Mouse (Mus musculus) MEL (cell line): ENCODE data around the gene Tmem255a. TPM values are rescaled to one million over a fixed set of nuclear protein-coding genes. Genes with fewer than 3 reads are reported as not detected.

Experiments
- DNase-seq: peaks from one replicate; pipeline ENCODE4 v3.0.0; 2011; ENCODE audit warnings: low read depth, low spot score
- H3K27ac ChIP-seq: 2 replicates; pipeline ENCODE4 v1.5.1; 2012; ENCODE audit warnings: low read depth, mild to moderate bottlenecking, control low read depth, low read length, moderate library complexity; ENCODE audit not compliant: control insufficient read depth
- H3K27me3 ChIP-seq, 2 experiments: fragments of 150-350 bp in 1 of 2; sonication (generic) in 1 of 2; 2 replicates each; pipeline ENCODE4 v1.6.1; 2012; ENCODE audit warnings: low read length in 2 of 2, mild to moderate bottlenecking in 2 of 2, improper control_type of control experiment in 1 of 2, moderate library complexity in 1 of 2; ENCODE audit not compliant: insufficient read depth in 2 of 2, control insufficient read depth in 1 of 2
- H3K36me3 ChIP-seq, 2 experiments: 2 replicates each; pipeline ENCODE4 v1.6.1; 2012 to 2014; ENCODE audit warnings: low read length in 2 of 2, improper control_type of control experiment in 1 of 2, inconsistent platforms in 1 of 2, mild to moderate bottlenecking in 1 of 2; ENCODE audit not compliant: insufficient read depth in 2 of 2, control insufficient read depth in 1 of 2
- H3K4me1 ChIP-seq, 2 experiments: fragments of 150-350 bp in 1 of 2; sonication (generic) in 1 of 2; 2 replicates each; pipeline ENCODE4 v1.6.1; 2012; ENCODE audit warnings: low read length in 2 of 2, improper control_type of control experiment in 1 of 2, mild to moderate bottlenecking in 1 of 2; ENCODE audit not compliant: insufficient read depth in 2 of 2, control insufficient read depth in 1 of 2
- H3K4me3 ChIP-seq, 2 experiments: fragments of 150-350 bp in 1 of 2; sonication (generic) in 1 of 2; 2 replicates each; pipeline ENCODE4 v1.5.1; 2012; ENCODE audit warnings: low read depth in 2 of 2, low read length in 2 of 2, mild to moderate bottlenecking in 2 of 2, moderate library complexity in 2 of 2, control low read depth in 1 of 2, improper control_type of control experiment in 1 of 2; ENCODE audit not compliant: control insufficient read depth in 1 of 2, insufficient read depth in 1 of 2
- H3K79me2 ChIP-seq: 2 replicates; pipeline ENCODE4 v1.6.1; 2012; ENCODE audit warnings: mild to moderate bottlenecking, low read length, moderate library complexity; ENCODE audit not compliant: control insufficient read depth, poor library complexity, insufficient read depth
- H3K9ac ChIP-seq: 2 replicates; pipeline ENCODE4 v1.6.1; 2012; ENCODE audit warnings: low read depth, mild to moderate bottlenecking, control low read depth, low read length, moderate library complexity; ENCODE audit not compliant: control insufficient read depth, poor library complexity, severe bottlenecking
- H3K9me3 ChIP-seq: fragments of 150-350 bp; sonication (generic); replicated peaks from 2 replicates; pipeline ENCODE4 v1.6.1; 2012; ENCODE audit warnings: mild to moderate bottlenecking, low read length, improper control_type of control experiment, moderate library complexity; ENCODE audit not compliant: insufficient read depth
- CHD1 ChIP-seq: IDR thresholded peaks from 2 replicates; pipeline ENCODE4 v1.6.1; 2012; ENCODE audit warnings: low read depth, mild to moderate bottlenecking, inconsistent platforms, low read length, improper control_type of control experiment
- CHD2 ChIP-seq: IDR thresholded peaks from 2 replicates; pipeline ENCODE4 v1.6.1; 2011; ENCODE audit warnings: low read length, improper control_type of control experiment
- E2F4 ChIP-seq: IDR thresholded peaks from 2 replicates; pipeline ENCODE4 v1.6.1; 2011; ENCODE audit warnings: low read depth, low read length, improper control_type of control experiment, borderline replicate concordance
- ELF1 ChIP-seq: IDR thresholded peaks from 2 replicates; pipeline ENCODE4 v1.6.1; 2014; ENCODE audit warnings: low read depth, mild to moderate bottlenecking, inconsistent platforms, low read length, improper control_type of control experiment, moderate library complexity
- EP300 ChIP-seq, 2 experiments: IDR thresholded peaks; 2 replicates each; pipeline ENCODE4 v1.6.1; 2011; ENCODE audit warnings: improper control_type of control experiment in 2 of 2, low read length in 2 of 2, low read depth in 1 of 2, mild to moderate bottlenecking in 1 of 2
- ETS1 ChIP-seq: IDR thresholded peaks from 2 replicates; pipeline ENCODE4 v1.6.1; 2012; ENCODE audit warnings: low read depth, mild to moderate bottlenecking, inconsistent platforms, low read length, improper control_type of control experiment, moderate library complexity
- GABPA ChIP-seq: IDR thresholded peaks from 2 replicates; pipeline ENCODE4 v1.6.1; 2012; ENCODE audit warnings: low read depth, mild to moderate bottlenecking, inconsistent platforms, low read length, improper control_type of control experiment, moderate library complexity
- GATA1 ChIP-seq: IDR thresholded peaks from 2 replicates; pipeline ENCODE4 v1.6.1; 2011; ENCODE audit warnings: low read depth, low read length, improper control_type of control experiment
- HCFC1 ChIP-seq: IDR thresholded peaks from 2 replicates; pipeline ENCODE4 v1.6.1; 2012; ENCODE audit warnings: low read depth, mild to moderate bottlenecking, inconsistent platforms, low read length, improper control_type of control experiment, moderate library complexity
- JUND ChIP-seq: IDR thresholded peaks from 2 replicates; pipeline ENCODE4 v1.6.1; 2011; ENCODE audit warnings: low read depth, mild to moderate bottlenecking, improper control_type of control experiment, low read length
- MAFK ChIP-seq: IDR thresholded peaks from 2 replicates; pipeline ENCODE4 v1.6.1; 2011; ENCODE audit warnings: low read depth, mild to moderate bottlenecking, low read length, improper control_type of control experiment, borderline replicate concordance
- MAX ChIP-seq: IDR thresholded peaks from 2 replicates; pipeline ENCODE4 v1.6.1; 2011; ENCODE audit warnings: low read length, improper control_type of control experiment
- MAZ ChIP-seq: IDR thresholded peaks from 2 replicates; pipeline ENCODE4 v1.6.1; 2012; ENCODE audit warnings: low read depth, mild to moderate bottlenecking, inconsistent platforms, low read length, improper control_type of control experiment
- MEF2A ChIP-seq: IDR thresholded peaks from 2 replicates; pipeline ENCODE4 v1.6.1; 2014; ENCODE audit warnings: low read depth, mild to moderate bottlenecking, inconsistent platforms, low read length, improper control_type of control experiment; ENCODE audit not compliant: poor library complexity, insufficient replicate concordance, severe bottlenecking; ENCODE audit errors: extremely low read depth
- MXI1 ChIP-seq: IDR thresholded peaks from 2 replicates; pipeline ENCODE4 v1.6.1; 2011; ENCODE audit warnings: mild to moderate bottlenecking, low read depth, low read length, improper control_type of control experiment
- MYB ChIP-seq: IDR thresholded peaks from 2 replicates; pipeline ENCODE4 v1.6.1; 2011; ENCODE audit warnings: mild to moderate bottlenecking, low read depth, low read length, improper control_type of control experiment
- MYC ChIP-seq: IDR thresholded peaks from 2 replicates; pipeline ENCODE4 v1.6.1; 2011; ENCODE audit warnings: low read depth, mild to moderate bottlenecking, low read length, improper control_type of control experiment, moderate library complexity
- NRF1 ChIP-seq: IDR thresholded peaks from 2 replicates; pipeline ENCODE4 v1.6.1; 2014; ENCODE audit warnings: low read depth, mild to moderate bottlenecking, inconsistent platforms, low read length, improper control_type of control experiment, moderate library complexity; ENCODE audit not compliant: poor library complexity, insufficient read depth, severe bottlenecking
- POLR2A ChIP-seq, 2 experiments: IDR thresholded peaks; 2 replicates each; pipeline ENCODE4 v1.6.1; 2011 to 2012; ENCODE audit warnings: low read length in 2 of 2, mild to moderate bottlenecking in 2 of 2, control low read depth in 1 of 2, improper control_type of control experiment in 1 of 2, low read depth in 1 of 2, moderate library complexity in 1 of 2; ENCODE audit not compliant: control insufficient read depth in 1 of 2, insufficient read depth in 1 of 2, poor library complexity in 1 of 2
- POLR2AphosphoS2 ChIP-seq: IDR thresholded peaks from 2 replicates; pipeline ENCODE4 v1.6.1; 2011; ENCODE audit warnings: low read length, improper control_type of control experiment
- RCOR1 ChIP-seq: IDR thresholded peaks from 2 replicates; pipeline ENCODE4 v1.6.1; 2012; ENCODE audit warnings: low read depth, mild to moderate bottlenecking, inconsistent platforms, low read length, improper control_type of control experiment
- SIN3A ChIP-seq: IDR thresholded peaks from 2 replicates; pipeline ENCODE4 v1.6.1; 2012; ENCODE audit warnings: low read length, improper control_type of control experiment, inconsistent platforms
- TAL1 ChIP-seq: IDR thresholded peaks from 2 replicates; pipeline ENCODE4 v1.6.1; 2012; ENCODE audit warnings: mild to moderate bottlenecking, inconsistent platforms, low read length, moderate library complexity, mixed read lengths
- TBP ChIP-seq: IDR thresholded peaks from 2 replicates; pipeline ENCODE4 v1.8.0; 2011; ENCODE audit warnings: low read depth, low read length, improper control_type of control experiment
- UBTF ChIP-seq: IDR thresholded peaks from 2 replicates; pipeline ENCODE4 v1.6.1; 2012; ENCODE audit warnings: low read depth, mild to moderate bottlenecking, inconsistent platforms, low read length, improper control_type of control experiment, moderate library complexity, borderline replicate concordance; ENCODE audit not compliant: insufficient read depth
- USF1 ChIP-seq: IDR thresholded peaks from 2 replicates; pipeline ENCODE4 v1.6.1; 2014; ENCODE audit warnings: low read depth, mild to moderate bottlenecking, inconsistent platforms, low read length, improper control_type of control experiment, moderate library complexity
- ZC3H11A ChIP-seq: IDR thresholded peaks from 2 replicates; pipeline ENCODE4 v1.6.1; 2012; ENCODE audit warnings: low read depth, mild to moderate bottlenecking, inconsistent platforms, low read length, improper control_type of control experiment
- ZMIZ1 ChIP-seq: IDR thresholded peaks from 2 replicates; pipeline ENCODE4 v1.6.1; 2012; ENCODE audit warnings: low read depth, mild to moderate bottlenecking, inconsistent platforms, low read length, improper control_type of control experiment, moderate library complexity
- ZNF384 ChIP-seq: IDR thresholded peaks from 2 replicates; pipeline ENCODE4 v1.6.1; 2012; ENCODE audit warnings: low read depth, mild to moderate bottlenecking, inconsistent platforms, low read length, improper control_type of control experiment
- polyA plus RNA-seq, 2 experiments: library from polyadenylated mRNA; stranded (reverse) in 1 of 2; unstranded in 1 of 2; fragments of >175 nt in 1 of 2; fragments of >200 nt in 1 of 2; gene quantifications; 2 replicates each; pipeline versions ENCODE4 v1.2.1 to v1.2.4; 2012; ENCODE audit warnings: low replicate concordance in 2 of 2, low read depth in 1 of 2; ENCODE audit not compliant: insufficient read length in 2 of 2, insufficient read depth in 1 of 2, missing spikeins in 1 of 2
- total RNA-seq: library from RNA; depleted of rRNA; stranded (reverse); fragments of 300-350 nt; gene quantifications from 2 replicates; pipeline ENCODE4 v1.2.3, GENCODE M21; 2012

Gene Tmem255a
- total and polyA plus RNA-seq, 3 experiments, result 0.15 TPM; not detected in 2

- Histone ChIP-seq H3K36me3 (no peaks in the 10 kb centered on the region), H3K4me3 (no peak overlapping the region), H3K27me3 (no peaks in the 10 kb centered on the region; a peak in 1 of 4 replicates), H3K9ac (no peak overlapping the region), H3K4me1 (no peaks in the 10 kb centered on the region), H3K9me3 (no peaks in the 10 kb centered on the region), H3K27ac (no peak overlapping the region), H3K79me2 (no peaks in the 10 kb centered on the region)
- TF ChIP-seq GABPA (no peak), MYB (no peak), MAZ (no peak), JUND (no peak), HCFC1 (no peak), GATA1 (no peak), MAX (no peak), UBTF (no peak), ZC3H11A (no peak), USF1 (no peak), MXI1 (no peak), TAL1 (no peak), MEF2A (no peak), ZNF384 (no peak), NRF1 (no peak), TBP (no peak), EP300 (IDR thresholded peaks at IDR 0.05; ENCODE audit: low read depth in 1 of 2, low read length in 2 of 2) (no peak)
- no peak for DNase-seq
Measured at GRCm38 (mm10) chrX:38247601-38248000, 4.6 kb downstream of the Tmem255a start.

- Histone ChIP-seq H3K36me3 (no peaks in the 10 kb centered on the region), H3K4me3 (no peak overlapping the region), H3K9me3 (no peaks in the 10 kb centered on the region), H3K27ac (no peak overlapping the region), H3K79me2 (no peaks in the 10 kb centered on the region), H3K27me3 (no peaks in the 10 kb centered on the region; a peak in 1 of 4 replicates), H3K9ac (no peak overlapping the region), H3K4me1 (no peaks in the 10 kb centered on the region)
- no peak for DNase-seq
- TF ChIP-seq ELF1, result no peak
- no peak for TF ChIP-seq POLR2AphosphoS2
- TF ChIP-seq RCOR1, result no peak
- TF ChIP-seq UBTF, result no peak
- no peak for TF ChIP-seq CHD1
- no peak for TF ChIP-seq JUND
- TF ChIP-seq MEF2A, result no peak
- no peak for TF ChIP-seq ZMIZ1
- no peak for TF ChIP-seq SIN3A
- TF ChIP-seq MAFK, result no peak
- no peak for TF ChIP-seq ZNF384
- no peak for TF ChIP-seq POLR2A (IDR thresholded peaks at IDR 0.05; ENCODE audit: control insufficient read depth in 1 of 2, insufficient read depth in 1 of 2, low read depth in 1 of 2, low read length in 2 of 2, poor library complexity in 1 of 2)
- TF ChIP-seq ZC3H11A, result no peak
- TF ChIP-seq MXI1, result no peak
- TF ChIP-seq CHD2, result no peak
- no peak for TF ChIP-seq MYC
- TF ChIP-seq E2F4, result no peak
- TF ChIP-seq ETS1, result no peak
Measured at GRCm38 (mm10) chrX:38247108-38247507, 5.1 kb downstream of the Tmem255a start.
